Mouse (Mus musculus) small intestine, adult 2 months (tissue): ENCODE measurements around the gene Ap1g2.

Experiments used
- CTCF ChIP-seq: fragments of 200-500 bp; IDR thresholded peaks from 2 replicates; pipeline ENCODE4 v1.5.1; 2012; ENCODE audit warnings: low read depth, mild to moderate bottlenecking, control low read depth, inconsistent platforms, low read length, moderate library complexity, mixed read lengths; ENCODE audit not compliant: insufficient replicate concordance, insufficient read length; ENCODE audit errors: extremely low read depth
- POLR2A ChIP-seq: fragments of 200-500 bp; IDR thresholded peaks from 2 replicates; pipeline ENCODE4 v1.6.1; 2012; ENCODE audit warnings: low read depth, mild to moderate bottlenecking, control low read depth, inconsistent platforms, low read length, moderate library complexity

- no peak for TF ChIP-seq CTCF
- no peak for TF ChIP-seq POLR2A
Observed at GRCm38 (mm10) chr14:55059931-55060330, 46.5 kb downstream of the Ap1g2 start.
